Mouse (Mus musculus) spleen, adult 2 months (tissue): Measurements from ENCODE around the gene Edem2.

Source experiments
- CTCF ChIP-seq: fragments of 200-500 bp; IDR thresholded peaks from 2 replicates; pipeline ENCODE4 v1.5.1; 2011; ENCODE audit warnings: mild to moderate bottlenecking, inconsistent platforms; ENCODE audit not compliant: insufficient read depth, insufficient read length, insufficient replicate concordance; ENCODE audit errors: extremely low read depth
- POLR2A ChIP-seq: fragments of 200-500 bp; IDR thresholded peaks from 2 replicates; pipeline ENCODE4 v1.6.1; 2011; ENCODE audit warnings: low read depth, low read length, inconsistent platforms

DNA sequence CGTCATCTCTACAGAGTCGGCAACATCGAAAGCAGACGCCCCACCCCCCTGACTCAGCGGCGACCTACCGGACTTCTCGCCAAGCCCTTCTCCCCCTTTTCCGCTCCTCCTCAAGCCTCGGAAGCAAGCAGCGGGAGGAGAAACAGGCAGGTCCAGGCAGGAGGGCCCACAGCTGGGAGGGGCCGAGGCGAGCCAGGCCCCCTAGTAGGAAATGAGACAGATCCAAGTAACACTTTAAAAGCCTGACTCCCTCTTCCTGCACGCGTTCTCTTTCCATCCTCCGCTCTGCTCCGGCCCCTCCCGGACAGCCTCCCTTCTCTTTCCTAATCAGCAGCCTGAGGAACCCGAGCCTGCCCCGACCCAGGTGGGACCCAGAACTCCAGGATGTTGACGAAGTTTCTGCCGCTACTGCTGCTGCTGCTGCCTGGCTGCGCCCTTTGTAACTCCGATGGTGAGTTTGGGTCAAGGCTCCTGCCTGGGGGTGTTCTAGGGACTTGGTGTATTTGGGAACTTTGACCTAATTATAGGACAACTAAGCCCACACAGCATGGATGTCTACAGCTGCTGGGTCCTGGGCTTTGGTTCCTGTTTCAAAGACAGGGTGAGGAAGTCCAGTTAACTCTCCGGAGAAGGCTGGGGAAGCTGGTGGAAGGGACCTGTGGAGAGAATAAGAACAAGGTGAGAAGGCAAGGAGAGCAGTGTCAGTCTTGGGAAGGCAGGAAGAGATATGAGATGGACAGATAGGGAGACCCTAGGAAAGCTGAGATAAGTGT, 21.9 kb upstream of the Edem2 start, which contains the start of gene Procr:
- TF ChIP-seq POLR2A (no peak), CTCF (no peak)
